Mouse (Mus musculus) urinary bladder, postnatal 36 days (tissue): ENCODE measurements at regions not wholly inside any gene's neighbourhood (a gene's known extent, or its start where the extent isn't known, plus 50 kb on each side); places are given as distances from the start of the nearest gene placed in this dataset.

Experiments used
- DNase-seq, 2 experiments: peaks; one replicate each; pipeline ENCODE4 v3.0.0; 2022; ENCODE audit warnings: low spot score in 2 of 2, mixed read lengths in 1 of 2

GRCm38 (mm10) chr8:90636770-90637169 is 180.4 kb downstream of the Gm19935 start:
- no peak for DNase-seq

- DNase-seq = no peak
These were observed 181.3 kb downstream of the Gm19935 start for GRCm38 (mm10) chr8:90635766-90636492.

GRCm38 (mm10) chr8:90630796-90631195 is 186.4 kb downstream of the Gm19935 start:
- DNase-seq = no peak

GRCm38 (mm10) chr8:90608410-90608809 is 208.8 kb downstream of the Gm19935 start:
- DNase-seq = no peak

GRCm38 (mm10) chr8:90600946-90601695 is 216.1 kb downstream of the Gm19935 start:
- no peak for DNase-seq

- no peak for DNase-seq
These were observed 219.8 kb downstream of the Gm19935 start for GRCm38 (mm10) chr8:90597376-90597775.

GRCm38 (mm10) chr8:90579426-90579825 is 231.3 kb upstream of the Tox3 start:
- no peak for DNase-seq

GRCm38 (mm10) chr8:90576976-90577375 is 228.8 kb upstream of the Tox3 start:
- DNase-seq = no peak

GRCm38 (mm10) chr8:90574676-90575075 is 226.5 kb upstream of the Tox3 start:
- no peak for DNase-seq

- DNase-seq = no peak
These were observed 207.9 kb upstream of the Tox3 start for GRCm38 (mm10) chr8:90556079-90556427.

GRCm38 (mm10) chr8:90555415-90556078 is 207.4 kb upstream of the Tox3 start:
- DNase-seq = no peak

- DNase-seq = no peak
These were observed 199.1 kb upstream of the Tox3 start for GRCm38 (mm10) chr8:90547276-90547675.

GRCm38 (mm10) chr8:90542619-90543018 is 194.5 kb upstream of the Tox3 start:
- DNase-seq = no peak

GRCm38 (mm10) chr8:90536196-90536640 is 188.1 kb upstream of the Tox3 start:
- DNase-seq = no peak

GRCm38 (mm10) chr8:90535515-90536156 is 187.5 kb upstream of the Tox3 start:
- DNase-seq = no peak

GRCm38 (mm10) chr8:90521393-90521792 is 173.2 kb upstream of the Tox3 start:
- no peak for DNase-seq

GRCm38 (mm10) chr8:90520186-90520585 is 172.0 kb upstream of the Tox3 start:
- DNase-seq = no peak

- no peak for DNase-seq
These were observed 171.4 kb upstream of the Tox3 start for GRCm38 (mm10) chr8:90519567-90519966.

- DNase-seq = no peak
These were observed 166.0 kb upstream of the Tox3 start for GRCm38 (mm10) chr8:90514191-90514590.

GRCm38 (mm10) chr8:90513601-90514000 is 165.5 kb upstream of the Tox3 start:
- DNase-seq = no peak

GRCm38 (mm10) chr8:90513102-90513501 is 165.0 kb upstream of the Tox3 start:
- no peak for DNase-seq

GRCm38 (mm10) chr8:90512594-90512993 is 164.5 kb upstream of the Tox3 start:
- DNase-seq = no peak
